Mouse (Mus musculus) brain, embryonic 18.5 days (tissue): Measurements from ENCODE around the gene Tmem98.

Source experiments
- DNase-seq: peaks from one replicate; pipeline ENCODE4 v3.0.0-alpha.2; 2012; ENCODE audit warnings: low read depth, low spot score

Tmem98 gene

GRCm38 (mm10) chr11:80854430-80854829 lies 44.5 kb downstream of the Tmem98 start:
- no peak for DNase-seq

- DNase-seq, result no peak
Observed at GRCm38 (mm10) chr11:80854908-80855307, 44.9 kb downstream of the Tmem98 start.

- no peak for DNase-seq
Observed at GRCm38 (mm10) chr11:80856827-80857226, 46.9 kb downstream of the Tmem98 start.

GRCm38 (mm10) chr11:80858065-80858464 lies 48.1 kb downstream of the Tmem98 start, which contains the start of gene Spaca3:
Gene Spaca3 (plus strand): TSS chr11:80858365.
- no peak for DNase-seq

- DNase-seq, result no peak
Observed at GRCm38 (mm10) chr11:80862941-80863340, 53.0 kb downstream of the Tmem98 start.

- no peak for DNase-seq
Observed at GRCm38 (mm10) chr11:80868039-80868438, 58.1 kb downstream of the Tmem98 start.
